16 mouse cellular contexts compared by ENCODE assay signal in genomic region chr7:19531077-19531476, GRCm38 (mm10). TPM values are rescaled to one million over a fixed set of nuclear protein-coding genes. Genes with fewer than 3 reads are reported as not detected.
A peak's percentile ranks its signal among the peaks of the same experiment; 100 is the strongest.
DNase-seq lines count a peak whose midpoint lies in the region; ATAC-seq and TF ChIP-seq lines count a peak whose summit lies in the region.
"Had no signal": no experiment of that assay in that cellular context is flagged by ENCODE, and none has a peak within 500 bp of the region (broad histone marks: within the 10 kb centered on the region; RNA-seq: fewer than 3 reads in every experiment).

No protein-coding gene starts in this region.

- no peaks in the 10 kb centered on the region for H3K27me3 ChIP-seq in liver, adult 2 months (ENCODE audit: control insufficient read depth, insufficient read depth, low read length)
- no peaks in the 10 kb centered on the region for H3K27me3 ChIP-seq in liver, embryonic 11.5 days (replicated peaks; ENCODE audit: control insufficient read depth, insufficient read depth, low read length)
- no peaks in the 10 kb centered on the region for H3K27me3 ChIP-seq in liver, postnatal 0 days (ENCODE audit: insufficient read depth, low read length)
- H3K27me3 ChIP-seq: forebrain, embryonic 13.5 days had no signal

- H3K36me3 ChIP-seq in liver, adult 2 months (ENCODE audit: control insufficient read depth, insufficient read depth, low read length), result peaks cover 10% of the 10 kb centered on the region
- peaks cover 54% of the 10 kb centered on the region for H3K36me3 ChIP-seq in liver, embryonic 11.5 days (ENCODE audit: control insufficient read depth, insufficient read depth, low read length)
- peaks cover 55% of the 10 kb centered on the region for H3K36me3 ChIP-seq in liver, postnatal 0 days (replicated peaks; ENCODE audit: insufficient read depth, low read length)

- no peaks in the 10 kb centered on the region for H3K4me1 ChIP-seq in liver, adult 2 months (ENCODE audit: control insufficient read depth, insufficient read depth, low read length)
- no peaks in the 10 kb centered on the region for H3K4me1 ChIP-seq in liver, embryonic 11.5 days (replicated peaks; ENCODE audit: control insufficient read depth, insufficient read depth, low read length)
- no peaks in the 10 kb centered on the region for H3K4me1 ChIP-seq in liver, postnatal 0 days (ENCODE audit: insufficient read depth)
- H3K4me1 ChIP-seq: embryonic facial prominence, embryonic 12.5 days; forebrain, embryonic 13.5 days; midbrain, embryonic 10.5 days had no signal

- no peak for DNase-seq in liver, adult 2 months (ENCODE audit: extremely low read depth, low read depth, low spot score)
- DNase-seq in liver, embryonic 11.5 days (ENCODE audit: low spot score), result no peak
- DNase-seq in ES-CJ7 (ENCODE audit: low read depth, low spot score) (peak; percentile 51), ZHBTc4 (ENCODE audit: low read depth, low spot score) (peak; percentile 82)
- DNase-seq in liver, postnatal 0 days, result no peak
- DNase-seq in left cerebral cortex, adult 18-20 months (ENCODE audit: low spot score in 2 of 2), result no peak
- DNase-seq: adrenal gland, postnatal 10 days; cerebellum, postnatal 10 days; heart, postnatal 14 days; layer of hippocampus, adult 9-11 months; right cerebral cortex, postnatal 14 days had no signal

- TF ChIP-seq CTCF in liver, adult 2 months (IDR thresholded peaks at IDR 0.05; ENCODE audit: low read depth, low read length), result 0 out of 2 replicates have a peak, but pooled peaks have one; percentile 3
- TF ChIP-seq CTCF in liver, postnatal 0 days (IDR thresholded peaks at IDR 0.05; ENCODE audit: low read depth), result peak; percentile 28

- H3K9ac ChIP-seq in liver, adult 2 months (ENCODE audit: low read depth, low read length), result no peak overlapping the region
- H3K9ac ChIP-seq in liver, embryonic 11.5 days (ENCODE audit: low read depth, low read length), result no peak overlapping the region
- no peak overlapping the region for H3K9ac ChIP-seq in liver, postnatal 0 days (replicated peaks)
- H3K9ac ChIP-seq: embryonic facial prominence, embryonic 12.5 days; forebrain, embryonic 13.5 days had no signal

- no peak overlapping the region for H3K4me3 ChIP-seq in liver, adult 2 months (ENCODE audit: insufficient read depth, low read depth, low read length)
- no peak overlapping the region for H3K4me3 ChIP-seq in liver, embryonic 11.5 days (ENCODE audit: low read depth, low read length)
- H3K4me3 ChIP-seq in liver, postnatal 0 days (ENCODE audit: low read depth, low read length), result no peak overlapping the region
- H3K4me3 ChIP-seq: embryonic facial prominence, embryonic 12.5 days; forebrain, embryonic 13.5 days; midbrain, embryonic 10.5 days had no signal

- H3K9me3 ChIP-seq in liver, embryonic 11.5 days (ENCODE audit: control insufficient read depth, low read length), result no peaks in the 10 kb centered on the region
- no peaks in the 10 kb centered on the region for H3K9me3 ChIP-seq in liver, postnatal 0 days (ENCODE audit: low read length)
- H3K9me3 ChIP-seq: embryonic facial prominence, embryonic 12.5 days; forebrain, embryonic 13.5 days; midbrain, embryonic 10.5 days had no signal

- no peak overlapping the region for H3K4me2 ChIP-seq in liver, embryonic 11.5 days
- no peak overlapping the region for H3K4me2 ChIP-seq in liver, postnatal 0 days (ENCODE audit: low read depth, low read length)
- H3K4me2 ChIP-seq: embryonic facial prominence, embryonic 12.5 days; forebrain, embryonic 13.5 days had no signal

- 91% methylated on average over 10 of the region's 10 CpGs for WGBS in liver, adult 2 months
- 81% methylated on average over 10 of the region's 10 CpGs for WGBS in liver, embryonic 11.5 days
- WGBS in liver, postnatal 0 days (ENCODE audit: insufficient replicate concordance), result 80% methylated on average over 10 of the region's 10 CpGs

- H3K79me2 ChIP-seq in liver, adult 2 months (ENCODE audit: control insufficient read depth, insufficient read depth, low read length), result peaks cover 2% of the 10 kb centered on the region; the same call in 1 of the 2 replicates

- no peak for TF ChIP-seq EP300 in liver, postnatal 0 days (IDR thresholded peaks at IDR 0.05; ENCODE audit: low read depth)

- no peak overlapping the region for H3K27ac ChIP-seq in liver, adult 2 months (replicated peaks; ENCODE audit: insufficient read depth, low read depth, low read length)
- H3K27ac ChIP-seq in liver, embryonic 11.5 days (ENCODE audit: low read depth, low read length), result no peak overlapping the region
- no peak overlapping the region for H3K27ac ChIP-seq in liver, postnatal 0 days (ENCODE audit: low read depth)
- H3K27ac ChIP-seq: embryonic facial prominence, embryonic 12.5 days; forebrain, embryonic 13.5 days; midbrain, embryonic 10.5 days had no signal

- ATAC-seq in liver, embryonic 11.5 days (replicated peaks; ENCODE audit: low FRiP score), result no peak
- ATAC-seq in liver, postnatal 0 days, result no peak
- no peak for ATAC-seq in monocyte, adult 5-6 weeks (replicated peaks; ENCODE audit: insufficient number of reproducible peaks, low FRiP score, low TSS enrichment, poor library complexity, severe bottlenecking)
- ATAC-seq: forebrain, embryonic 13.5 days had no signal

- TF ChIP-seq POLR2A in liver, adult 2 months (IDR thresholded peaks at IDR 0.05; ENCODE audit: extremely low read depth, insufficient read depth, low read length), result no peak

RNA-seq across cellular contexts. Expression of gene Nkpd1, which starts 13.4 kb away (rescaled TPM):
- total RNA-seq in liver, adult 2 months (2014; rRNA removed), result not detected in 2 replicates
- polyA plus RNA-seq in liver, adult 2 months (2012; rRNA removed), result not detected in 2 replicates
- not detected in 2 replicates for polyA plus RNA-seq in liver, embryonic 11.5 days (2014; fragmentation: Nextera tagmentation; extraction: Ambion mirVana)
- polyA plus RNA-seq in liver, postnatal 0 days (2015; fragmentation: Nextera tagmentation; extraction: Ambion mirVana), result not detected in 2 replicates
- not detected in 3 replicates for total RNA-seq in monocyte, adult 5-6 weeks (2017)
- total RNA-seq in left cerebral cortex, adult 18-20 months (2021), result under 1 TPM; 0.72 to 0.94 TPM
- total RNA-seq: heart, postnatal 14 days had no signal
- polyA plus RNA-seq: liver, embryonic 16.5 days had no signal

RNA-seq across cellular contexts. Expression of gene Trappc6a, which starts 22.9 kb away (rescaled TPM):
- 19.9 and 25.5 TPM in 2 replicates for total RNA-seq in liver, adult 2 months (2014; rRNA removed)
- 58.0 and 58.2 TPM in 2 replicates for polyA plus RNA-seq in liver, adult 2 months (2012; rRNA removed)
- 97.4 and 108 TPM in 2 replicates for polyA plus RNA-seq in liver, embryonic 11.5 days (2014; fragmentation: Nextera tagmentation; extraction: Ambion mirVana)
- 51.6 and 52.5 TPM in 2 replicates for polyA plus RNA-seq in liver, postnatal 0 days (2015; fragmentation: Nextera tagmentation; extraction: Ambion mirVana)
- total RNA-seq in monocyte, adult 5-6 weeks (2017), result 19.9 to 35.2 TPM (median 23.4 TPM) in 3 replicates
- total RNA-seq in left cerebral cortex, adult 18-20 months (2021), result 10 to 100 TPM; 18.7 to 21.1 TPM

RNA-seq across cellular contexts. Expression of gene Bloc1s3, which starts 22.9 kb away (rescaled TPM):
- total RNA-seq in liver, adult 2 months (2014; rRNA removed), result 2.8 and 3.9 TPM in 2 replicates
- polyA plus RNA-seq in liver, adult 2 months (2012; rRNA removed), result 6.2 and 7.3 TPM in 2 replicates
- 2.0 and 2.1 TPM in 2 replicates for polyA plus RNA-seq in liver, embryonic 11.5 days (2014; fragmentation: Nextera tagmentation; extraction: Ambion mirVana)
- 0.94 and 1.1 TPM in 2 replicates for polyA plus RNA-seq in liver, postnatal 0 days (2015; fragmentation: Nextera tagmentation; extraction: Ambion mirVana)
- 3.5 to 4.4 TPM (median 4.0 TPM) in 3 replicates for total RNA-seq in monocyte, adult 5-6 weeks (2017)
- total RNA-seq in left cerebral cortex, adult 18-20 months (2021), result 1 to 10 TPM; 7.6 to 7.8 TPM

RNA-seq across cellular contexts. Expression of gene Ppp1r37, which starts 31.8 kb away (rescaled TPM):
- 25.0 and 25.6 TPM in 2 replicates for total RNA-seq in liver, adult 2 months (2014; rRNA removed)
- 82.3 and 84.2 TPM in 2 replicates for polyA plus RNA-seq in liver, adult 2 months (2012; rRNA removed)
- polyA plus RNA-seq in liver, embryonic 11.5 days (2014; fragmentation: Nextera tagmentation; extraction: Ambion mirVana), result 2.9 and 3.1 TPM in 2 replicates
- polyA plus RNA-seq in liver, postnatal 0 days (2015; fragmentation: Nextera tagmentation; extraction: Ambion mirVana), result 8.1 and 8.3 TPM in 2 replicates
- 8.9 to 26.0 TPM (median 18.8 TPM) in 3 replicates for total RNA-seq in monocyte, adult 5-6 weeks (2017)
- 100 to 1,000 TPM; 139 to 147 TPM for total RNA-seq in left cerebral cortex, adult 18-20 months (2021)

RNA-seq across cellular contexts. Expression of gene Zfp296, which starts 46.0 kb away (rescaled TPM):
- total RNA-seq in liver, adult 2 months (2014; rRNA removed), result 0.40 and 0.83 TPM in 2 replicates
- polyA plus RNA-seq in liver, adult 2 months (2012; rRNA removed), result 0.93 and 1.3 TPM in 2 replicates
- 2.3 and 2.4 TPM in 2 replicates for polyA plus RNA-seq in liver, embryonic 11.5 days (2014; fragmentation: Nextera tagmentation; extraction: Ambion mirVana)
- polyA plus RNA-seq in liver, postnatal 0 days (2015; fragmentation: Nextera tagmentation; extraction: Ambion mirVana), result 0.89 and 1.2 TPM in 2 replicates
- total RNA-seq in monocyte, adult 5-6 weeks (2017), result 4.2 to 8.9 TPM (median 5.1 TPM) in 3 replicates
- total RNA-seq in left cerebral cortex, adult 18-20 months (2021), result 1 to 10 TPM; 2.0 to 2.7 TPM

Comparison
In these comparisons a context has a peak if more than half of its experiments do, and no peak if none do; other contexts are left out.
1. DNase-seq: peak in ES-CJ7 (single experiment) and ZHBTc4 (single experiment); none in liver, adult 2 months (single experiment), liver, embryonic 11.5 days (single experiment), liver, postnatal 0 days (single experiment) and left cerebral cortex, adult 18-20 months (0 of 2).